Mouse (Mus musculus) intestine, embryonic 14.5 days (tissue): Measurements from ENCODE around the gene Cyb5r1. TPM values are rescaled to one million over a fixed set of nuclear protein-coding genes. Genes with fewer than 3 reads are reported as not detected.

ENCODE experiments used
- ATAC-seq: fragments of 200-750 bp; cut with Nextera tagmentation; replicated peaks from 2 replicates; pipeline ENCODE4 v1.8.0; 2017; ENCODE audit warnings: low read depth, moderate number of reproducible peaks, moderate TSS enrichment, moderate library complexity; ENCODE audit not compliant: low FRiP score, low TSS enrichment
- DNase-seq: peaks from one replicate; pipeline ENCODE4 v3.0.0-alpha.2; 2018; ENCODE audit warnings: low spot score
- H3K27ac ChIP-seq: fragments of 300-500 bp; sonication (generic); 2 replicates; pipeline ENCODE4 v1.5.1; 2014; ENCODE audit warnings: low read depth, mild to moderate bottlenecking, control low read depth
- H3K27me3 ChIP-seq: fragments of 300-500 bp; sonication (generic); replicated peaks from 2 replicates; pipeline ENCODE4 v1.6.1; 2014; ENCODE audit warnings: low read length, control low read depth; ENCODE audit not compliant: control insufficient read depth, insufficient read depth
- H3K36me3 ChIP-seq: fragments of 300-500 bp; sonication (generic); 2 replicates; pipeline ENCODE4 v1.6.1; 2014; ENCODE audit warnings: low read length, control low read depth; ENCODE audit not compliant: control insufficient read depth, insufficient read depth
- H3K4me1 ChIP-seq: fragments of 300-500 bp; sonication (generic); replicated peaks from 2 replicates; pipeline ENCODE4 v1.6.1; 2014; ENCODE audit warnings: low read length, control low read depth, mixed read lengths; ENCODE audit not compliant: control insufficient read depth, insufficient read depth
- H3K4me2 ChIP-seq: fragments of 300-500 bp; sonication (generic); 2 replicates; pipeline ENCODE4 v1.6.1; 2014; ENCODE audit warnings: low read length
- H3K4me3 ChIP-seq: fragments of 300-500 bp; sonication (generic); 2 replicates; pipeline ENCODE4 v1.5.1; 2014; ENCODE audit warnings: low read depth, low read length, control low read depth, mixed read lengths
- H3K9ac ChIP-seq: fragments of 300-500 bp; sonication (generic); 2 replicates; pipeline ENCODE4 v1.6.1; 2014; ENCODE audit warnings: mild to moderate bottlenecking, low read length
- H3K9me3 ChIP-seq: fragments of 300-500 bp; sonication (generic); 2 replicates; pipeline ENCODE4 v1.6.1; 2016; ENCODE audit warnings: low read length, control low read depth; ENCODE audit not compliant: control insufficient read depth
- WGBS: fragments of 180-500 bp; shearing (Covaris S2); extraction: QIAGEN DNeasy Blood & Tissue Kit; methylation state at CpG from one replicate; pipeline ENCODE4 v1.1.7; 2014; 5-methylcytosine and 5-hydroxymethylcytosine counted together
- polyA plus RNA-seq: library from polyadenylated mRNA; unstranded; fragments of >200 nt; fragmentation: Nextera tagmentation; extraction: Ambion mirVana; gene quantifications from 2 replicates; pipeline ENCODE4 v1.2.1, GENCODE M21; 2014

The Cyb5r1 gene
- polyA plus RNA-seq: 34.9 and 38.3 TPM in 2 replicates

DNA sequence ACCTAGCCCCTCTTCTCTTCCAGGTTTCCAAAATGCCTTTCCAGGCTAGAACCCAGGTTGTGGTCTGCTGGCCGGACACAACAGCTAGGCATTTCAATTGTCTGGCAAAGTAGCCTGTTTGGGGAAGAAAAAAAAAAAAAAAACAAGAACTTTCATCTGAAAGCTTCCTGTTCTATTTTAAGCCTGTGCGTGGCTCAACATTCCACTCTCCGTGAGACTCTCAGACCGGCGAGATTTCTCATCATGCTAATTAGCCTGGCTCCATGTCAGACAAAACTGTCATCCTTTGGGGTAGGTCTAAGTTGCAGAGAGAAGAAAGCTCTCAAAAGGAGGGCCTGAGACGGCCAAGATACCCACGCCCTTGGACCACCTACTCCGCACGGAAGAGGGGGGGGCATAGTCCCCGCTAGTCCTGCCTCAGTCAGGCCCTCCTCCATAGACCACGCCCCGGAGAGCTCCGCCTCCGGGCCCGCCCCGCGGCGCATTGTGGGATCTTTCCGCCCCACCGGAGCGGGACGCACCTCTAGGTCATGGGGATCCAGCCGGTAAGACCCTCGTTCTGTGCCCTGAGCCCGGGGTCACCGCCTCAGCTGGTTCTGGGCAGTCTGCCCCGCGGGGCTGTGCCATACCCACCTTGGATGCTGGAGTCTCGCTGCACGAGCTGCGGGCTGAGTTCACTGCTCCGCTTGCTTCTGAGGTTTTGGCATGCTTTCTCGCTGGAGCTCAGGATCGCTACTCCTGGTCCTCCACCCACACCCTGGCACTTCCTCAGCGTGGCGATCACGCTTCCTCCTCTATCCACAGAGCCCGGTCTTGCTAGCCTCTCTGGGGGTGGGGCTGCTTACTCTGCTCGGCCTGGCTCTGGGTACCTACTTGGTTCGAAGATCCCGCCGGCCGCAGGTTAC lies at the start of gene Cyb5r1:
Gene Cyb5r1 (plus strand): TSS at position 51 of the 905 bp plus-strand sequence.
- H3K4me3 ChIP-seq: peak within 1 kb of the TSS; percentile 82
- peak; percentile 95 for DNase-seq
- H3K27me3 ChIP-seq: no peaks in the 10 kb centered on the region
- peak; percentile 98 for ATAC-seq
- H3K27ac ChIP-seq: peak within 1 kb of the TSS; percentile 8
- H3K9me3 ChIP-seq: no peaks in the 10 kb centered on the region
- peak within 1 kb of the TSS; percentile 82 for H3K4me2 ChIP-seq
- H3K36me3 ChIP-seq: peaks cover 35% of the 10 kb centered on the region
- H3K4me1 ChIP-seq: peaks cover 7% of the 10 kb centered on the region
- under 1% methylated on average over 43 of the region's 43 CpGs for WGBS
- H3K9ac ChIP-seq: peak within 1 kb of the TSS; percentile 66

DNA sequence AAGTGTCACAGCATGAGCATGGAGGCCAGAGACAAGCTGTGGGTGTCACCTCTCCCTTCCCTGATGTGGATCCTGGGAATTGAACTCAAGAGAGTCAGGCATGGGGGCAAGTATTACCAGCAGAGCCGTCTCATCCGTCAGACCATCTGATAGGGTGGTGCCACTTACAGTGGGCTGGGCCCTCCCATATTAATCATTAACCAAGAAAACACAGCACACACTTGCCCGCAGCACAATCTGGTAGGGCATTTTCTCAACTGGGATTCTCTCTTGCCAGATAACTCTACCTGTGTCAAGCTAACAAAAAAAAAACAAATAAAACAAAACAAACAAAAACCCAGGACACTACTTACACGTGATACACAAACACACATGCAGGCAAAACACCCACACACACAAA lies 47.9 kb upstream of the Cyb5r1 start:
- no peak for DNase-seq
- no peak overlapping the region for H3K9ac ChIP-seq
- H3K27me3 ChIP-seq: no peaks in the 10 kb centered on the region
- H3K4me3 ChIP-seq: no peak overlapping the region
- H3K27ac ChIP-seq: no peak overlapping the region
- ATAC-seq: no peak
- no peak overlapping the region for H3K4me2 ChIP-seq
- H3K9me3 ChIP-seq: no peaks in the 10 kb centered on the region
- peaks cover 7% of the 10 kb centered on the region for H3K4me1 ChIP-seq
- H3K36me3 ChIP-seq: peaks cover 81% of the 10 kb centered on the region
- WGBS: 54% methylated on average over 4 of the region's 4 CpGs

DNA sequence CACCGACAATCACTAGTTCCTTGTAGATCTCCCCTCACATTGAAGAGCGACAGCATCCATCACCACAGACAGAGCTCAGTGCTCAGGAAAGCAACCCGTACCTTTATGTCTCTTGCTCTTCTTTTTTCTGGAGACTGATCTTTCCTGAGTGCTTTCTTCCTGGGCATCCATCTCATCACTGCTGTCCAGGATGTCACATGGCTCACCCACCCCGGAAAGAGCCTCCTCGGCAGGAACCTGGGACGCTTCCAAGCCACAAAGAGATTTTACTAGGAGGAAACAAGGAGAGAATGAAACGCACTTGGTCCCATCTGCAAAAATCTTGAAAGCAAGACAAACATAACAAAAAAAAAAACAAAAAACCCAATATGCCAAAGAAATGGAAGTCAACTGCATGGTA lies 44.7 kb upstream of the Cyb5r1 start:
- H3K4me3 ChIP-seq: peak overlapping the region; percentile 97
- WGBS: 72% methylated on average over 7 of the region's 7 CpGs

DNA sequence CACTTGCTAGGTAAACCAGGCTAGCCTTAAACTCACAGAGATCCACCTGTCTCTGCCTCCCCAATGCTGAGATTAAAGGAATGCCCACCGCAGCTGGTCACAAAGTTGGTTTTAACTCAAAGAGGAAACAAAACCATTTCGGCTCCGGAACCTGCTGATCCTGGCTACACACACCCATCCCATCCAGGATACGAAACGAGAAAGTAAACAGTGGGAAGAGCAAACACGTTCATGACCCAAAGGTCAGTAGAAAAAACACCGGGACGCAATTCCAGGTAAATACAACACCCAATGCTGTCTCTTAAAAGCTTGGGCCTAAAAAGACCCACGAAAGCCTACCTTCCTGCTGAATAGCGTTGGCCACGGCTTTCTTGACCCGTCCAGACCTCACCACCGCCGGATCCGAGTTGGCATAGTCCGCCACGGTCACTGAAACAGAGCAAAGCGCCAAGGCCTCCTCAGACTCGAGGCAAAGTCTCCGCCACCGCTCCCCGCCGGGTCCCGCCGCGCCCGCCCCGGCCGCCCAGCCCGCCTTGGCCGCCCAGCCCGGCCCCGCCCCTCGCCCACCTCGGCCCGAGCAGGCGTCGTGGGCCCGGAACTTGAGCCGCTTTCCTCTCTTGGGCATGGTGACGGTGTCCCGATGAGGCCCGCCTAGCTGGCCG lies 44.0 kb upstream of the Cyb5r1 start:
- Histone ChIP-seq H3K27ac (peak overlapping the region; percentile 82), H3K4me1 (peaks cover 7% of the 10 kb centered on the region), H3K36me3 (peaks cover 43% of the 10 kb centered on the region), H3K4me3 (peak overlapping the region; percentile 97), H3K27me3 (no peaks in the 10 kb centered on the region), H3K9me3 (no peaks in the 10 kb centered on the region), H3K9ac (peak overlapping the region; percentile 94), H3K4me2 (peak overlapping the region; percentile 87)
- WGBS: under 1% methylated on average over 39 of the region's 44 CpGs
- ATAC-seq (peak; percentile 87), DNase-seq (no peak)

More for the DNA sequence above, 44.7 kb upstream of the Cyb5r1 start:
- peaks cover 7% of the 10 kb centered on the region for H3K4me1 ChIP-seq
- ATAC-seq (no peak), DNase-seq (no peak)
- H3K9me3 ChIP-seq: no peaks in the 10 kb centered on the region
- no peaks in the 10 kb centered on the region for H3K27me3 ChIP-seq
- no peak overlapping the region for H3K27ac ChIP-seq
- peak overlapping the region; percentile 87 for H3K4me2 ChIP-seq
- peak overlapping the region; percentile 94; the same call in 1 of the 2 replicates for H3K9ac ChIP-seq
- H3K36me3 ChIP-seq: peaks cover 50% of the 10 kb centered on the region

DNA sequence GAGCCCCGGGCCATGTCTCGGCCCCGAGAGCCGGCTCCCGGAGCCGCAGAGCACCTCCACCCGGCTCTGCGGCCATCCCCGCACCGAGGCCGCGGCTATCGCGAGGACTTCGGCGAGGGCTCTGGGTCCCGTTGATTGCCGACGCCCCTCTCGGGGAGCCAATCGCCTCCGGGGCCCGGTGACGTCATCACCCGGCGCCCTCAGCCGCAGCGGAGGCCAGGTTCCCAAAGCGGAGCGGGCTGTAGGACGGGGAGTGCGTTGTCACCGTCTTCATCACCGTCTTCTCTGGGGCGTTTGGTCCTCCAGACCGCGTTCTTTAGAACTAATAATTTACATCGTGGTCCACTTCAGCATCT lies 43.5 kb upstream of the Cyb5r1 start, which contains the start of gene Tmem183a:
Gene Tmem183a (minus strand): TSS at position 123 of the 356 bp plus-strand sequence.
- peak within 1 kb of the TSS; percentile 97 for H3K4me3 ChIP-seq
- peaks cover 7% of the 10 kb centered on the region for H3K4me1 ChIP-seq
- H3K4me2 ChIP-seq: peak within 1 kb of the TSS; percentile 89
- peak; percentile 96 for DNase-seq
- no peaks in the 10 kb centered on the region for H3K9me3 ChIP-seq
- H3K36me3 ChIP-seq: peaks cover 38% of the 10 kb centered on the region
- H3K9ac ChIP-seq: peak within 1 kb of the TSS; percentile 94
- peak; percentile 97 for ATAC-seq
- no peaks in the 10 kb centered on the region for H3K27me3 ChIP-seq
- WGBS: under 1% methylated on average over 37 of the region's 38 CpGs
- H3K27ac ChIP-seq: peak within 1 kb of the TSS; percentile 82

DNA sequence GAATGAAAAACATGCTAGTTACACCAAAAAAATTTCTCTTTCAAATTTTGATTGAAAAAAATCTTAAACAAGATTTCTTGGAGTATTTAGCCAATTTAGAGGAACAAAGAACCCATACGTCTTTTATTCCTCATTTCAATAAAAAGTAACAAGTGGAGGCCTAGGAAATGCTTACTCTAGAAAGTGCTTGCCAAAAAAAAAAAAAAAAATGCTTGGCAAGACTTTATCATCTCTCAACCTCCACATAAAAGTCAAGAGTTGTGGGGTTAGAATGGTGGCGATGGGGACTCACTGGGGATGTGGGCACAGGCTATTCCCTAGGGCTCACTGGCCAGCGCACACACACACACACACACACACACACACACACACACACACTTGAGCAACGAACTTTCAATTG lies 42.2 kb upstream of the Cyb5r1 start:
- 84% methylated on average over 4 of the region's 4 CpGs for WGBS
- ATAC-seq (no peak), DNase-seq (no peak)
- Histone ChIP-seq H3K27ac (no peak overlapping the region), H3K9ac (no peak overlapping the region), H3K9me3 (no peaks in the 10 kb centered on the region), H3K4me3 (no peak overlapping the region), H3K4me2 (no peak overlapping the region), H3K4me1 (peaks cover 7% of the 10 kb centered on the region), H3K27me3 (no peaks in the 10 kb centered on the region), H3K36me3 (peaks cover 25% of the 10 kb centered on the region)

DNA sequence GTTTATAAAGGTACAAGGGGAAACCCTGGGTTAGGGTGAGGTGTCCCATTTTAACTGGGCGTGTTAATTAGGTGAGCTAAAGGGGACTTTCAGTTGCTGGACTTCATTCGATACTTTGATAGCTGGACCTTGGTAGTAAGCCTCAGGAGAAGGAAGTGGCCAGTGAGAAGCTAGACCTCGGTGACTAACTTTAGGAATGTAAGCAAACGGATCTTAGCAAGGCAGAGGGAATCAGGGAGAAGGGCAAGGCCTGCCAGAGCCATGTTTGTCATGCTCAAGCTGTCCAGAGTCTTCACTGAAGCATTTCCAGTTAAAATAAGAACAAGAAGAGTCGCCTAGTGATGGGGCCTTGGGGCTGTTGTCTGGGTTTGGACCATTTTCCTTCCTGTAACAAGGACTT lies 39.9 kb upstream of the Cyb5r1 start:
- Histone ChIP-seq H3K4me2 (no peak overlapping the region), H3K27ac (no peak overlapping the region)
- 58% methylated on average over 5 of the region's 5 CpGs for WGBS

DNA sequence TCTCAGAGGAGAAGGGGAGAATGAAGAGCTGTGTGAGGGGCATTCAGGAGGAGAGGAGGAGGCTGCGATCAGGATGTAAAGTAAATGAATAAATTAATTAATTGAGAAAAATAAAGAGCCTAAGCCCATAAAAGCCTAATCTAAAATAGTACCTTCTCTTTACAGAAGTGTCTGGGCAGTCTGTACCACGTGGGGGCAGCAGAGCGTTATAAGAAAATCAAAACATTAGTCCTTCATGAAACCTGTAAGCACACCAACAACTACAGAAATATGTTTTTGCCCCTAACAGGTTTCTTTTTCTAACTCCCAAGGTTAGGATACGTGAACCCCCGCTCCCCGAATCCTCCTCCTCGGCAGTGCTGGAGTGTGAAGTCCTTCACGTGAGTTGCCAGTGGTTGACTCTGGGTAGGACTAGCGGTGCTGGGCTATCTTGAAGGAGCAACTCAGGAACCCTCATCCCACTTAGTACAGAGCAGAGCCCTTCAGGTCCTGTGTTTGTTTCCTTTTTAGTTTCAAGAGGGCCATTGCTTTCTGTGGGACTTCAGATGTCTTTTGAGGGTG lies 36.5 kb upstream of the Cyb5r1 start:
- WGBS: 53% methylated on average over 9 of the region's 9 CpGs
- DNase-seq (peak; percentile 78), ATAC-seq (no peak)
- Histone ChIP-seq H3K27me3 (no peaks in the 10 kb centered on the region), H3K4me1 (no peaks in the 10 kb centered on the region), H3K9ac (no peak overlapping the region), H3K27ac (no peak overlapping the region), H3K36me3 (no peaks in the 10 kb centered on the region), H3K4me3 (no peak overlapping the region), H3K9me3 (peaks cover 4% of the 10 kb centered on the region; the same call in 1 of the 2 replicates), H3K4me2 (no peak overlapping the region)

More for the DNA sequence above, 39.9 kb upstream of the Cyb5r1 start:
- DNase-seq (no peak), ATAC-seq (no peak)
- Histone ChIP-seq H3K9me3 (peaks cover 2% of the 10 kb centered on the region; the same call in 1 of the 2 replicates), H3K36me3 (peaks cover 2% of the 10 kb centered on the region; the same call in 1 of the 2 replicates), H3K9ac (no peak overlapping the region), H3K4me1 (peaks cover 6% of the 10 kb centered on the region), H3K27me3 (no peaks in the 10 kb centered on the region), H3K4me3 (no peak overlapping the region)
